Mouse (Mus musculus): ENCODE results near the gene Wrap73. TPM values are rescaled to one million over a fixed set of nuclear protein-coding genes. Genes with fewer than 3 reads are reported as not detected.
A peak's percentile ranks its signal among the peaks of the same experiment; 100 is the strongest.

Wrap73 gene
- polyA plus RNA-seq, 1 experiment from 2014 or later, result 22.1 TPM

DNA sequence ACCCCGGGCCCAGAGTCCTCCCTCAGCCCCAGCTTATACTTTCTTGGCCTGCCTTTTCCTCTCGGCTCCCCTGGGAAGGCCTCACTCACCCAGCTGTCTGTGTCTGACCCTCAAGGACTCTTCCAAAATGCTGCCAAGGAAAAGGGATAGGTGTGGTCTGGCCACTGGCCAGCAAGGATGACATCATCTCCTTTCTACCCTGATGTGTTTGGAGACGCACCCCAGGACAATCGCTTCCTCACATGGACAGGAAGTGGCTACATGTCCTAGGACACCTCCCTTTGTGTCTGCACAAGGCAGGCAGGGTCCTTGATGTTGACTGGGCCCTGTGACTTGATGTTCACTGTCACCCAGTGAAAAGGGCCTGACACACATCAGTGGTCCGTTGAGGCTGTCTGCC, 63.2 kb downstream of the Wrap73 start:
- Histone ChIP-seq H3K4me1 (ENCODE audit: control insufficient read depth, insufficient read depth, low read length) (peaks cover 14% of the 10 kb centered on the region; the same call in 1 of the 2 replicates), H3K27ac (ENCODE audit: low read depth, low read length) (0 out of 2 replicates have a peak overlapping the region, but pooled peaks have one; percentile 5), H3K9ac (ENCODE audit: low read depth, low read length) (0 out of 2 replicates have a peak overlapping the region, but pooled peaks have one; percentile 16), H3K9me3 (replicated peaks; ENCODE audit: control insufficient read depth, low read length) (no peaks in the 10 kb centered on the region), H3K4me2 (no peak overlapping the region), H3K27me3 (ENCODE audit: control insufficient read depth, insufficient read depth, low read length) (0 out of 2 replicates have a peak, but pooled peaks cover 2% of the 10 kb centered on the region), H3K4me3 (ENCODE audit: low read depth, low read length) (no peak overlapping the region), H3K36me3 (ENCODE audit: control insufficient read depth, insufficient read depth, low read length) (no peaks in the 10 kb centered on the region)
- ATAC-seq (replicated peaks; ENCODE audit: insufficient number of reproducible peaks, low FRiP score, low TSS enrichment), result no peak
- WGBS (ENCODE audit: insufficient replicate concordance), result 61% methylated on average over 5 of the region's 5 CpGs

GRCm38 (mm10) chr4:154207261-154207660, 65.1 kb downstream of the Wrap73 start:
- no peak overlapping the region for H3K4me3 ChIP-seq (ENCODE audit: low read depth, low read length)
- H3K27me3 ChIP-seq (ENCODE audit: control insufficient read depth, insufficient read depth, low read length), result 0 out of 2 replicates have a peak, but pooled peaks cover 7% of the 10 kb centered on the region
- H3K36me3 ChIP-seq (ENCODE audit: control insufficient read depth, insufficient read depth, low read length), result no peaks in the 10 kb centered on the region
- H3K9ac ChIP-seq (ENCODE audit: low read depth, low read length), result no peak overlapping the region
- no peaks in the 10 kb centered on the region for H3K9me3 ChIP-seq (replicated peaks; ENCODE audit: control insufficient read depth, low read length)
- 18% methylated on average over 5 of the region's 5 CpGs for WGBS (ENCODE audit: insufficient replicate concordance)
- no peak overlapping the region for H3K4me2 ChIP-seq
- no peak for ATAC-seq (replicated peaks; ENCODE audit: insufficient number of reproducible peaks, low FRiP score, low TSS enrichment)
- H3K27ac ChIP-seq (ENCODE audit: low read depth, low read length), result no peak overlapping the region
- peaks cover 14% of the 10 kb centered on the region; the same call in 1 of the 2 replicates for H3K4me1 ChIP-seq (ENCODE audit: control insufficient read depth, insufficient read depth, low read length)

- ATAC-seq (replicated peaks; ENCODE audit: insufficient number of reproducible peaks, low FRiP score, low TSS enrichment), result no peak
- Histone ChIP-seq H3K4me3 (ENCODE audit: low read depth, low read length) (no peak overlapping the region), H3K9me3 (replicated peaks; ENCODE audit: control insufficient read depth, low read length) (no peaks in the 10 kb centered on the region), H3K9ac (ENCODE audit: low read depth, low read length) (no peak overlapping the region), H3K4me1 (ENCODE audit: control insufficient read depth, insufficient read depth, low read length) (peaks cover 23% of the 10 kb centered on the region), H3K36me3 (ENCODE audit: control insufficient read depth, insufficient read depth, low read length) (no peaks in the 10 kb centered on the region), H3K27me3 (ENCODE audit: control insufficient read depth, insufficient read depth, low read length) (0 out of 2 replicates have a peak, but pooled peaks cover 7% of the 10 kb centered on the region), H3K27ac (ENCODE audit: low read depth, low read length) (no peak overlapping the region), H3K4me2 (no peak overlapping the region)
- WGBS (ENCODE audit: insufficient replicate concordance), result 54% methylated on average over 6 of the region's 6 CpGs
Observed at GRCm38 (mm10) chr4:154209054-154209453, 66.9 kb downstream of the Wrap73 start.

DNA sequence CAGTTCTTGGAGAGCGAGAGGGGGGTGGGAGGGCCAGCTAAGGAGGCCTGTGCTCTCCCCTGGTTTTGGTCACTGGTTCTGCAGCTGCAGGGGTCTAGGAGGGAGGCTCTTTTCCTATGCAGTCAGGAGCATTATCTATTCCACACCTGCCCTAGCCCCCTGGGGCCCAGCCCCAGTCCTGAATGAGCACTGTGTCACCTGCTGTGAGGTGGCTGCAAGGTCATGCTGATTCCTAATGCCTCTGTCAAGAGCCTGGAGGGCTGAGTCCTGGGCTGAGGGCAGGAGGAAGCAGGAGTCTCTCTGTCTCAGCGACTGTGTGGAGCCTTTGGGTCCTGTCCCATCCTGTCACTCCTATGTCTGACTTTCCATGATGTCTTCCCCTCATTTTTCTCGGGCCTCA, 67.7 kb downstream of the Wrap73 start:
- no peak overlapping the region for H3K4me3 ChIP-seq (ENCODE audit: low read depth, low read length)
- no peak overlapping the region for H3K9ac ChIP-seq (ENCODE audit: low read depth, low read length)
- 0 out of 2 replicates have a peak, but pooled peaks cover 7% of the 10 kb centered on the region for H3K27me3 ChIP-seq (ENCODE audit: control insufficient read depth, insufficient read depth, low read length)
- no peak overlapping the region for H3K27ac ChIP-seq (ENCODE audit: low read depth, low read length)
- H3K4me2 ChIP-seq, result no peak overlapping the region
- H3K9me3 ChIP-seq (replicated peaks; ENCODE audit: control insufficient read depth, low read length), result no peaks in the 10 kb centered on the region
- no peak for ATAC-seq (replicated peaks; ENCODE audit: insufficient number of reproducible peaks, low FRiP score, low TSS enrichment)
- H3K4me1 ChIP-seq (ENCODE audit: control insufficient read depth, insufficient read depth, low read length), result peaks cover 25% of the 10 kb centered on the region
- H3K36me3 ChIP-seq (ENCODE audit: control insufficient read depth, insufficient read depth, low read length), result no peaks in the 10 kb centered on the region
- 20% methylated on average over 3 of the region's 3 CpGs for WGBS (ENCODE audit: insufficient replicate concordance)

- no peak overlapping the region for H3K9ac ChIP-seq (ENCODE audit: low read depth, low read length)
- 0 out of 2 replicates have a peak, but pooled peaks cover 7% of the 10 kb centered on the region for H3K27me3 ChIP-seq (ENCODE audit: control insufficient read depth, insufficient read depth, low read length)
- H3K27ac ChIP-seq (ENCODE audit: low read depth, low read length), result no peak overlapping the region
- H3K36me3 ChIP-seq (ENCODE audit: control insufficient read depth, insufficient read depth, low read length), result no peaks in the 10 kb centered on the region
- no peak for ATAC-seq (replicated peaks; ENCODE audit: insufficient number of reproducible peaks, low FRiP score, low TSS enrichment)
- no peak overlapping the region for H3K4me3 ChIP-seq (ENCODE audit: low read depth, low read length)
- no peak overlapping the region for H3K4me2 ChIP-seq
- peaks cover 12% of the 10 kb centered on the region for H3K4me1 ChIP-seq (ENCODE audit: control insufficient read depth, insufficient read depth, low read length)
- 82% methylated on average over 13 of the region's 13 CpGs for WGBS (ENCODE audit: insufficient replicate concordance)
- H3K9me3 ChIP-seq (replicated peaks; ENCODE audit: control insufficient read depth, low read length), result no peaks in the 10 kb centered on the region
Observed at GRCm38 (mm10) chr4:154211459-154211858, 69.3 kb downstream of the Wrap73 start.

DNA sequence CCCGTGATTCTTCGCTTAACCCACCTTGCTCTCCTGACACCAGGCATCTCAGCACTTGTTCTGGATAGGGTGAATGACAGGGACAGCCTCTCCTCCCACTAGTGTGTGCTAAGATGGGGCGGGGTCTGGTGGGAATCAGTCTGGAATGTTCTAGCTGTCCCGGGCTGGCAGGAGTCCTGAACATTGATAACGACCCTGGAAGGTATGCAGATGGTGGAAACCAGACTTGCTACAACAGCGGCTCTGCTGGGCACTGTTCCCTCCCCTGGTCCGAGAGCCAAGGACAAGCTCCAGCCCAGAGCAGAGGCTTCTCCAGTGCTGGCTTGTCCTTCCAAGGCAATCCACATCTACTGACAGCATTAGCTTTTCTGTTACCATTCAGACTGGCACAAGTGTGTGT, 71.4 kb downstream of the Wrap73 start:
- peak; percentile 38; the same call in 1 of the 2 replicates for ATAC-seq (replicated peaks; ENCODE audit: insufficient number of reproducible peaks, low FRiP score, low TSS enrichment)
- no peak overlapping the region for H3K27ac ChIP-seq (ENCODE audit: low read depth, low read length)
- no peak overlapping the region for H3K4me2 ChIP-seq

DNA sequence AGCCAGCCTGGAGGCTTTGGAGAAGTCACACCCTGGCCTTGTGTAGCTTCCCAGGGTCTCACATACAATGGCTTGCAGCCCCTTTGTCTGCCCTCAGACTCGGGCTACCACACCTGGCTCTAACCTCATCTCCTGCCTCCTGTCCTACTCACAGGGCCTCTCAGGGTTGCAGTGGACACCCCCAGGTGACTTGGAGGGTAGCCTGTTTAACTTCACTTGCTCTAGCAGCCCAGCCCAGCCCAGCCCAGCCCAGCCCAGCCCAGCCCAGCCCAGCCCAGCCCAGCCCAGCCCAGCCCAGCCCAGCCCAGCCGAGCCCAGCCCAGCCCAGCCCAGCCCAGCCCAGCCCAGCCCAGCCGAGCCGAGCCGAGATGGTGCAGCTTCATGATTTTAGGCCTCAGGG, 71.9 kb downstream of the Wrap73 start:
- Histone ChIP-seq H3K9me3 (replicated peaks; ENCODE audit: control insufficient read depth, low read length) (no peaks in the 10 kb centered on the region), H3K4me1 (ENCODE audit: control insufficient read depth, insufficient read depth, low read length) (peaks cover 14% of the 10 kb centered on the region), H3K9ac (ENCODE audit: low read depth, low read length) (no peak overlapping the region), H3K4me3 (ENCODE audit: low read depth, low read length) (no peak overlapping the region), H3K27ac (ENCODE audit: low read depth, low read length) (no peak overlapping the region), H3K36me3 (ENCODE audit: control insufficient read depth, insufficient read depth, low read length) (no peaks in the 10 kb centered on the region), H3K4me2 (no peak overlapping the region), H3K27me3 (ENCODE audit: control insufficient read depth, insufficient read depth, low read length) (0 out of 2 replicates have a peak, but pooled peaks cover 7% of the 10 kb centered on the region)
- WGBS (ENCODE audit: insufficient replicate concordance), result 7% methylated on average over 5 of the region's 5 CpGs
- ATAC-seq (replicated peaks; ENCODE audit: insufficient number of reproducible peaks, low FRiP score, low TSS enrichment), result no peak

More for the DNA sequence above, 71.4 kb downstream of the Wrap73 start:
- no peaks in the 10 kb centered on the region for H3K9me3 ChIP-seq (replicated peaks; ENCODE audit: control insufficient read depth, low read length)
- WGBS (ENCODE audit: insufficient replicate concordance), result 37% methylated on average over 7 of the region's 7 CpGs
- H3K4me1 ChIP-seq (ENCODE audit: control insufficient read depth, insufficient read depth, low read length), result peaks cover 14% of the 10 kb centered on the region
- H3K4me3 ChIP-seq (ENCODE audit: low read depth, low read length), result no peak overlapping the region
- H3K9ac ChIP-seq (ENCODE audit: low read depth, low read length), result no peak overlapping the region
- 0 out of 2 replicates have a peak, but pooled peaks cover 7% of the 10 kb centered on the region for H3K27me3 ChIP-seq (ENCODE audit: control insufficient read depth, insufficient read depth, low read length)
- H3K36me3 ChIP-seq (ENCODE audit: control insufficient read depth, insufficient read depth, low read length), result no peaks in the 10 kb centered on the region

Other genes with a start within 250 kb of the Wrap73 start
- gene A430005L14Rik, start 185.1 kb upstream of the Wrap73 start, polyA plus RNA-seq (2014; fragmentation: Nextera tagmentation; extraction: Ambion mirVana), result 50.5 and 57.8 TPM in 2 replicates
- 4.9 and 7.5 TPM in 2 replicates for gene Dffb, start 167.2 kb upstream of the Wrap73 start, polyA plus RNA-seq (2014; fragmentation: Nextera tagmentation; extraction: Ambion mirVana)
- gene Cep104, start 167.2 kb upstream of the Wrap73 start, polyA plus RNA-seq (2014; fragmentation: Nextera tagmentation; extraction: Ambion mirVana), result 11.4 and 14.3 TPM in 2 replicates
- 13.4 and 14.7 TPM in 2 replicates for gene Lrrc47, start 130.6 kb upstream of the Wrap73 start, polyA plus RNA-seq (2014; fragmentation: Nextera tagmentation; extraction: Ambion mirVana)
- gene Smim1, start 116.1 kb upstream of the Wrap73 start, polyA plus RNA-seq (2014; fragmentation: Nextera tagmentation; extraction: Ambion mirVana), result 95.7 and 104 TPM in 2 replicates
- not detected in 2 replicates for gene Ccdc27, start 99.7 kb upstream of the Wrap73 start, polyA plus RNA-seq (2014; fragmentation: Nextera tagmentation; extraction: Ambion mirVana)
- gene Trp73, start 2.2 kb upstream of the Wrap73 start, polyA plus RNA-seq (2014; fragmentation: Nextera tagmentation; extraction: Ambion mirVana), result not detected in 2 replicates
- 125 and 135 TPM in 2 replicates for gene Tprgl, start 18.3 kb downstream of the Wrap73 start, polyA plus RNA-seq (2014; fragmentation: Nextera tagmentation; extraction: Ambion mirVana)
- gene Megf6, start 28.4 kb downstream of the Wrap73 start, polyA plus RNA-seq (2014; fragmentation: Nextera tagmentation; extraction: Ambion mirVana), result 8.6 and 8.8 TPM in 2 replicates
- gene Arhgef16, start 159.3 kb downstream of the Wrap73 start, polyA plus RNA-seq (2014; fragmentation: Nextera tagmentation; extraction: Ambion mirVana), result 1.1 and 1.5 TPM in 2 replicates
- 0.24 TPM in 1 of 2 replicates, not detected in the other for gene B230104I21Rik, start 193.8 kb downstream of the Wrap73 start, polyA plus RNA-seq (2014; fragmentation: Nextera tagmentation; extraction: Ambion mirVana)

Measured in heart, embryonic 11.5 days (tissue).